Mouse (Mus musculus) kidney, postnatal 25 days (tissue): Measurements from ENCODE around the gene Polr2l.

Source experiments
- DNase-seq, 2 experiments: peaks; one replicate each; pipeline ENCODE4 v3.0.0; 2021; ENCODE audit warnings: mixed read lengths in 2 of 2

Gene Polr2l

DNA sequence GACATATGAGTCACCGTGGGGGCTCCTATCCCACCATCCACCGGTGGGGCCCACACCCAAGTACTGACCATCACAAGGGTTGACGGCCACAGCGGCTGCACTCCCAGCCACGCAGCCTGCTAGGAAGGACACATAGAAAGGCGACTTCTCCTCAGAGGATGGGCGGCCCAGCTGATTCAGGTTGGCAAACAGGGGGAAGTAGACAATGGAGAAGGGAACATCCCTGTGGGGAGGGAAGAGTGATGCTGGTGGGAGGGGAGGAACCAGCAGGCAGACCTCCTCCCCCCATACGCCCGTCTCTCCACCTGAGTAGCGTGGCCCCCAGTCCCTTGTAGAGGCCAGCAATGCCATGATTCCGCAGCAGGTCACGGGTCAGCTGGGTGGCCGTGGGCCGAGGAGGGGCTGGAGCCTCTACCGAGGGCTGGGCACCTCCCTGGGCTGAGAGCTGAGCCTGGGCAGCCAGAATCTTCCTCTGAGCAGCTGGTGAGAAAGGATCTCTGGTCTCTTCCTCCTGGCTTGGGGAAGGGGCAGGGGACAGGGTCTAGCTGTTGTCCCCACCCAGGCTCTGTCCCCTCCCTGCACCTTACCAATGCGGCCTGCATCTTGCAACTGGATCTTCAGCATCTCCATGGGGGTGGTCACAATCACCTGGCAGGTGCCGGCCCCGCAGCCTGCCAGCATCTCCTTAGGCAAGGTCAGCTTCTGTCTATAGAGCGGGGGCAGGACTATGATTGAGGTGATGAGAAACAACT lies 43.3 kb downstream of the Polr2l start:
- no peak for DNase-seq

DNA sequence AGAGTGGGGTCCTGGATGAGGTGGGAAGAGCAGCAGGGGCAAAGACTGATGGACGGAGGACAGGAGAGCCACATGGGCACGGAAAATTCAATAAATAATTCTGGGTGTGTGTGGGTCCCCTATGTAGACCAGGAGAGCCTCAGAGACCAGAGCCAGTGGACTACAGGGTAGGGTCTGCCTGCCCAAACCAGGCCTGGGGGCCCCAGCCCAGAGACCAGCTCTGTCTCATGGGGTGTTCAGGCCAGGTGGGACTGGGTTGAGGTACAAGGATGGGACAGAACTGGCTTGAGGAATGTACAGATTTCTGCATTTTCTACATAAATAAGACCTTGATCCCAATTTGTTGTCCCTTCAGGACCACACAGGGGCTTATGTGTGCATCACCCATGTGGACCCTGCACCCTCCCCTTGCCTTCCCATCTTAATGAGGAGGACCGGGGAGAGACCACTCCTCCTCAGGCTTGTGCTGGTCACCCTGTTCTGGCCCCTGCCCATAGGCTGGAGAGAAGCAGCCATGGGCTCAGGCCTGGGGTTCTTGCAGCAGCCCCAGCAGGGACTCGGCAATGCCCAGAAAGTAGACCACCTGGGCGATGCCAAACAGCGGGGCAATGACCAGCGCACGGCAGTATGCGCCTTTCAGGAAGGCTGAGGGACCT lies 44.2 kb downstream of the Polr2l start:
- DNase-seq = no peak

DNA sequence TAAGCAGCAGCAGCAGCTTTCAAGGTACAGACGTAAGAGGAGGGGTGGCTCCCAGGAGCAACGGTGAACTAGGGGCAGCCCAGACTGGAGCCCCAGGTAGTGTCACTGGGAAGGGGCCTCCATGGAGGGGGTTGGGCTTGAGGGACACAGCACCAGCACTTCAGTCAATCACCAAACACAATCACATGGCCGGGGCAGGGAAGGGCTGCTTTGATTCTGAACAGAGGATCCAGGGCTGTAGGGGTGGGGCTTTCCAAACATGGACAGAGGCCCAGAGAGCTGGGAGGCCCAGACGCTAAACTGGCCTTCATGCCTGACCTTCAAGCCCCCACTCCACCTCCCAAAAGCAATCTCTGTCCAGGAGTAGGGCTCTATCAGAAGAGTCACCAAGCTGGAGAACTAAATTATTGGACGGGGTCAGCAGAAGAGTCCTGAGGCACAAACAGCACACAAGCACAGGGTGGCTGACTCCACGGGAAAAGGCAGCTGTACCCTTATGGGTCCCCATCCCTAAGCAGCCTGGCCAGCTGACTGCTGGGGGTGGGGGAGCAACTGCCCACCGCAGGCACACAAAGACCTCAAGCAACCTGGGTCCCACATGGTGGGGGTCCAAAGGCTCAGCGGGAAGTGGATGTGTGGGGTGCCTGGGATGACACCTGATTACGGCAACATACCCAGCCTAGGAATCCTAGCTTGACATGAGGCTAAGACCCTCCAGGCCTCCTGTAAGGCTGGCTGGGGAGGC lies 44.9 kb downstream of the Polr2l start:
- no peak for DNase-seq

DNA sequence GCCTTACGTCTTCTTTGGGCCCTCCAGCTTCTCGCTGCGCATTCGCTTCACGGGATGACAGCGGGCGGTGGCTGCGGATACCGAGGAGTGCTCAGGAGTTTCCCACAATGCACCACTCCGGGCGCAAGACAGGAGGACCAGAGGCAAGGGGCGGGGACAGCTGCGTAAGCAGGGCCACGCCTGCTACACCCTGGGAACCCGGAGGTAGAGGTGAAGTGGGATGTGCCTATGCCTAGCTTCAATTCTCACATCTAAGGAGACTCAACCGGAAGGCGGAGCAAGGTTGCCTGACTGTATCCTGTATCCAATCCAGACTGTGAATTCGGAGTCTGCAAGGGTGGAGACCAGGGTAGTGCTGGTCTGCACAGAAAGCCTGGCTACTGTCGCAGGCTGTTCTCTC lies 45.6 kb downstream of the Polr2l start, which contains the start of gene Cend1:
Gene Cend1 (minus strand): TSS at position 182 of the 400 bp plus-strand sequence.
- DNase-seq = peak; percentile 58 to 79

DNA sequence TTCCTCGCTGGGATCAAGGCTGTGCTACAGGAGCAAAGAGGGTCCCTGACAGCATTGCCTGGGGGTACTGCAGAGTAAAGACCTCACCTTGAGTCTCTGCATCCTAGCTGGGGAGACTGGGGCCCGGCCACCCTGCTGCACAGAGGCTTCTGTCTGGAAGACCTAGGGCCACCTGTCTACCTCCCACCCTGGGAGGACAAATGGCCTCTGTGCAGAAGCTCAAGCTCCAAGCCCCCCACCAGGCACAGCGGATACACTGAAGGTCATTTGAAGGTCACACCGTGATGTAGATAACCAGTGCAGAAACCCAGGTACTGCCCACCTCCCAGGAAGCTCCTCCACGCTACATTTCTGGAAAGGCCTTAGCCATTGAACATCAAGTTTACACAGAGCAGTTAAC lies 46.2 kb downstream of the Polr2l start:
- no peak for DNase-seq

DNA sequence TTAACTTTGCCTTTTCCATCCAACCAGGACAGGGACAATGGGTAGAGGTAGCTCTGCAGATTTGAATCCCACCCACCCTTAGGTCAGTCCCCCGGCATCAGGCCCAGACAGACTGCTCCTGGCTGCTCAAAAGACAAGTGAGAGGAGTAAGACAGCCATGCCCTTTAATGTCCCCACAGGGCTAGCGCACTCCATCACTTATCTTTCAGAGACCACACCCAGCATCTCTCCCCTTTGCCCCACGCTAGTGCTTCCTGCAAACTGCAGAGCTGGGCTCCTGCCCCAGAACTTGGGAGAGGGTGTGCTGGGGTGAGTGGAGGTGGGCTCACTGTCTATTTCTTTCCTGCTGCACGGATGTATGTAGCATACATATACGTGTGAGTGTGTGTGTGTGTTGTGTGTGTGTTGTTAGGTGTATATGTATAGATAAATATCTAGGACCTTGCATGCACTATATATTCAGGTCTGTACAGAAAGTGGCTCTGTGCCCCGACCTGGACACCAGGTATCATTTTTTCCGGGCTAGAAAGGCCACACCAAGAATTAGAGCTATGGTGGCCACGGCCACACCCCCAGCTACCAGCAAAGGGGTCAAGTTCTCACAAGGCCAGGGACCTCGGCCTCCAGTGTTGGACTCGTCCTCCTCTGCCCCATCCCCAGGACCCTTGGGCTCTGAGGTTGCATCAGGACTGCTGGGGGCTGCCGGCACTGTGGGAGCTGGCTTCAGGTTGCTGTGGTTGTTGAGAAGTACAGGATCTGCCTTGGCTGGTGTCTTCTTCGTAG lies 47.8 kb downstream of the Polr2l start:
- DNase-seq = no peak

DNA sequence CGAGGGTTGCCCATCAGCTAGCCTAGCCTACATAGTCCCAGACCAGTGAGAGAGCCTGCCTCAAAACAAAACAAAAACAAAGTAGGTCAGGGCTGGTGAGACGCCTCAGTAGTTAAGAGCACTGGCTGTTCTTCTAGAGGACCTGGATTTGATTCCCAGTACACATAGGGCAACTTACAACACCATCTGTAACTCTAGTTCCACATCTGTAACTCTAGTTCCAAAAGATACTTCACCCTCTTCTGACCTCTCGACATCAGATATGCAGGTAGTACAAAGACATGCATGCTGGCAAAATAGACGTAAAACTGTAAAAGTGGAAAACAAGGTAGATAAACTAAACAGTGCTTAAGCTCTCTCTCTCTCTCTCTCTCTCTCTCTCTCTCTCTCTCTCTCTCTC lies 51.1 kb downstream of the Polr2l start:
- no peak for DNase-seq
